Mouse (Mus musculus) B cell, adult 67 days (primary cell): Measurements from ENCODE around the gene Rhox4d. TPM values are rescaled to one million over a fixed set of nuclear protein-coding genes. Genes with fewer than 3 reads are reported as not detected.

Experiments used
- total RNA-seq, 2 experiments: library from RNA; stranded (reverse); gene quantifications; 4 replicates each; pipeline ENCODE4 v1.2.4; 2023

Rhox4d gene
- total RNA-seq, result not detected

DNA sequence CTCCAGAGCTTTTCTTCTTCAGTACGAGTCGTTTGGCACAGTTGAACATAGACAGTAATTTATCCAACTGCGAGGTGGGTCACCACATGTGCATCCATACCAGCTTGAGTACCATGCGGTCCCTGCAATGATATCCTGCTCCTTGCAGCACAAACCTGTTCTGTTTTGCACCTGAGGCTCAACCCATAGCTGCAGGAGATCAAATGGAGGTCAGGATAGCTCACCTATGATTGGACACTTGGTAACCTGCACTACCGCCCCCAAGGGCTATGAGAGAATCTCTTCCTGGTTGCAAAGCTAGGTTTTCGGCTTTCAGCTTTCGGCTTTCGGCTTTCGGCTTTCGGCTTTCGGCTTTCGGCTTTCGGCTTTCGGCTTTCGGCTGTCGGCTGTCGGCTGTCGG lies at the start of gene Rhox4d:
Rhox4d (plus strand) TSS at position 301 of the 400 bp plus-strand sequence.

DNA sequence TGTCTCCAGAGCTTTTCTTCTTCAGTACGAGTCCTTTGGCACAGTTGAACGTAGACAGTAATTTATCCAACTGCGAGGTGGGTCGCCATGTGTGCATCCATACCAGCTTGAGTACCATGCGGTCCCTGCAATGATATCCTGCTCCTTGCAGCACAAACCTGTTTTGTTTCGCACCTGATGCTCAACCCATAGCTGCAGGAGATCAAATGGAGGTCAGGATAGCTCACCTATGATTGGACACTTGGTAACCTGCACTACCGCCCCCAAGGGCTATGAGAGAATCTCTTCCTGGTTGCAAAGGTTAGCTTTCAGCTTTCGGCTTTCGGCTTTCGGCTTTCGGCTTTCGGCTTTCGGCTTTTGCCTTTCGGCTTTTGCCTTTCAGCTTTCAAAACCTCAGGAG lies 34.1 kb upstream of the Rhox4d start, which contains the start of gene Rhox4c:
Rhox4c (plus strand) TSS at position 301 of the 400 bp plus-strand sequence.

DNA sequence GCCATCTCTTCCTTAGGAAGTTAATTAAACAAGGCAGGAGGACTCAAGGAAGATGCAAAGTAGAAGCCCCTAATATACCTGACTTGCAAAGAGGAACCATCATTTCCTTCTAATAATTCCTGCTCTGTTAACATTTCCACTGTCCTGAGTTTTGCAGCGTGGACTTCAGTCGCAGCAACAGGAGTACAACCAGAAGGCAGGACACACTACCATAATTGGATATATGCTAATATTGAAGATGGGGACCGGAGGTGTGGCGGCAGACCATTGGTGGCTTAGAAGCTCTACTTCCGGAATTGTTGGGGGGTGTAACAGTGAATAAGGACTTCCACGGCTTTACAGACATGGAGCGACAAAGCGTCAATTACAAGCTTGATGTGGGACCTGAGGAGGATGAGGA lies 16.0 kb downstream of the Rhox4d start, which contains the start of gene Rhox2e:
Rhox2e (plus strand) TSS at position 301 of the 400 bp plus-strand sequence.

DNA sequence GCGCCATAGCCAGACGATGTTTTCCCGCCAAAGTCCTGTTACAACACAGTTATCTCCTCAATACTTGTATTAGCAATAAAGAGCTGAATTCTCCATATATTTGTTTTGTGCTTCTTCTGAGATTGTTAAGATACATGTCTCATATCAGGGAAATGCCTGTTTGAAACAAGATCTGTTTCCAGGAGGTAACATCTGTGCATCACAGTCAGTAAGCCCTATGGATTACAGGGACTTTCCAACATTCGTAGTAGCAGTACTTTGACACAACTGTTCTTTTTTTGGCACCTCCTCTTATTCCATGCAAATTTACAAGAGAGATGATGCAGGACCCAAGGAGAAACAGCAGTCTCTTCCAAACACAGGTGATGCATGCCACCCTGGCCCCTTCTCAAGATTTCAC lies 27.6 kb downstream of the Rhox4d start, which contains the start of gene Rhox3e:
Rhox3e (plus strand) TSS at position 301 of the 400 bp plus-strand sequence.

DNA sequence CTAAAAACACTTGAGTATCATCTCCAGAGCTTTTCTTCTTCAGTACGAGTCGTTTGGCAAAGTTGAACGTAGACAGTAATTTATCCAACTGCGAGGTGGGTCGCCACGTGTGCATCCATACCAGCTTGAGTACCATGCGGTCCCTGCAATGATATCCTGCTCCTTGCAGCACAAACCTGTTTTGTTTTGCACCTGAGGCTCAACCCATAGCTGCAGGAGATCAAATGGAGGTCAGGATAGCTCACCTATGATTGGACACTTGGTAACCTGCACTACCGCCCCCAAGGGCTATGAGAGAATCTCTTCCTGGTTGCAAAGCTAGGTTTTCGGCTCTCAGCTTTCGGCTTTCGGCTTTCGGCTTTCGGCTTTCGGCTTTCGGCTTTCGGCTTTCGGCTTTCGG lies 43.0 kb downstream of the Rhox4d start, which contains the start of gene Rhox4e:
Rhox4e (plus strand) TSS at position 301 of the 400 bp plus-strand sequence.

Other genes starting within 250 kb of the Rhox4d start
- gene Rhox4a, start 249.0 kb upstream of the Rhox4d start, total RNA-seq, result not detected
- gene Rhox3a2, start 134.3 kb upstream of the Rhox4d start, total RNA-seq, result not detected
- not detected for gene Rhox4a2, start 123.5 kb upstream of the Rhox4d start, total RNA-seq
- not detected for gene Rhox2b, start 102.3 kb upstream of the Rhox4d start, total RNA-seq
- gene Rhox4b, start 81.9 kb upstream of the Rhox4d start, total RNA-seq, result not detected
- not detected for gene Rhox2c, start 60.7 kb upstream of the Rhox4d start, total RNA-seq
- gene Rhox3c, start 55.8 kb upstream of the Rhox4d start, total RNA-seq, result not detected
- not detected for gene Rhox4c, start 34.0 kb upstream of the Rhox4d start, total RNA-seq
- gene Rhox2d, start 20.9 kb upstream of the Rhox4d start, total RNA-seq, result not detected
- not detected for gene Rhox2e, start 16.1 kb downstream of the Rhox4d start, total RNA-seq
- gene Rhox3e, start 27.7 kb downstream of the Rhox4d start, total RNA-seq, result not detected
- gene Rhox4e, start 43.1 kb downstream of the Rhox4d start, total RNA-seq, result not detected
- not detected for gene Rhox2f, start 57.0 kb downstream of the Rhox4d start, total RNA-seq
- gene Rhox3f, start 66.6 kb downstream of the Rhox4d start, total RNA-seq, result not detected
- not detected for gene Rhox4f, start 93.3 kb downstream of the Rhox4d start, total RNA-seq
- gene Rhox3g, start 114.3 kb downstream of the Rhox4d start, total RNA-seq, result not detected
- not detected for gene Rhox2g, start 129.1 kb downstream of the Rhox4d start, total RNA-seq
- gene Rhox4g, start 137.0 kb downstream of the Rhox4d start, total RNA-seq, result not detected
- gene Rhox3h, start 154.4 kb downstream of the Rhox4d start, total RNA-seq, result not detected
- gene Rhox2h, start 158.9 kb downstream of the Rhox4d start, total RNA-seq, result not detected